Mouse (Mus musculus) lung, postnatal 0 days (tissue): ENCODE data around the gene Terf2. TPM values are rescaled to one million over a fixed set of nuclear protein-coding genes. Genes with fewer than 3 reads are reported as not detected.
A peak's percentile ranks its signal among the peaks of the same experiment; 100 is the strongest.

Experiments
- ATAC-seq: fragments of 200-750 bp; cut with Nextera tagmentation; 2 replicates; pipeline ENCODE4 v1.8.0; 2017; ENCODE audit warnings: moderate library complexity
- DNase-seq: peaks from one replicate; pipeline ENCODE4 v3.0.0-alpha.2; 2016; ENCODE audit warnings: low spot score
- H3K27ac ChIP-seq: fragments of 300-500 bp; sonication (generic); 2 replicates; pipeline ENCODE4 v1.5.1; 2014; ENCODE audit warnings: antibody characterized with exemption, mild to moderate bottlenecking, low read length, mixed read lengths
- H3K27me3 ChIP-seq: fragments of 300-500 bp; sonication (generic); replicated peaks from 2 replicates; pipeline ENCODE4 v1.6.1; 2014; ENCODE audit warnings: low read length, mixed read lengths; ENCODE audit not compliant: insufficient read depth
- H3K36me3 ChIP-seq: fragments of 300-500 bp; sonication (generic); 2 replicates; pipeline ENCODE4 v1.6.1; 2014; ENCODE audit warnings: low read length, mixed read lengths; ENCODE audit not compliant: insufficient read depth
- H3K4me1 ChIP-seq: fragments of 300-500 bp; sonication (generic); 2 replicates; pipeline ENCODE4 v1.6.1; 2014; ENCODE audit warnings: antibody characterized with exemption, low read depth, low read length, mixed read lengths; ENCODE audit not compliant: insufficient read depth
- H3K4me2 ChIP-seq: fragments of 300-500 bp; sonication (generic); replicated peaks from 2 replicates; pipeline ENCODE4 v1.6.1; 2014; ENCODE audit warnings: low read depth, mild to moderate bottlenecking, low read length, moderate library complexity, mixed read lengths
- H3K4me3 ChIP-seq: fragments of 300-500 bp; sonication (generic); 2 replicates; pipeline ENCODE4 v1.5.1; 2014; ENCODE audit warnings: low read depth, low read length
- H3K9ac ChIP-seq: fragments of 300-500 bp; sonication (generic); replicated peaks from 2 replicates; pipeline ENCODE4 v1.6.1; 2014; ENCODE audit warnings: low read depth, mild to moderate bottlenecking
- H3K9me3 ChIP-seq: fragments of 300-500 bp; sonication (generic); 2 replicates; pipeline ENCODE4 v1.6.1; 2016; ENCODE audit warnings: low read length, mixed read lengths
- CTCF ChIP-seq: IDR thresholded peaks from 2 replicates; pipeline ENCODE4 v1.5.1; 2016; ENCODE audit warnings: antibody characterized with exemption, mild to moderate bottlenecking
- EP300 ChIP-seq: IDR thresholded peaks from 2 replicates; pipeline ENCODE4 v1.6.1; 2016; ENCODE audit warnings: antibody characterized with exemption, mild to moderate bottlenecking, control low read depth
- WGBS: fragments of 180-500 bp; shearing (Covaris S2); extraction: QIAGEN DNeasy Blood & Tissue Kit; methylation state at CpG from one replicate; pipeline ENCODE4 v1.1.7; 2014; 5-methylcytosine and 5-hydroxymethylcytosine counted together
- polyA plus RNA-seq: library from polyadenylated mRNA; unstranded; fragments of >200 nt; fragmentation: Nextera tagmentation; extraction: Ambion mirVana; gene quantifications from 2 replicates; pipeline ENCODE4 v1.2.1, GENCODE M21; 2015

Terf2 gene
- polyA plus RNA-seq, 1 experiment from 2014 or later = 13.2 TPM

DNA sequence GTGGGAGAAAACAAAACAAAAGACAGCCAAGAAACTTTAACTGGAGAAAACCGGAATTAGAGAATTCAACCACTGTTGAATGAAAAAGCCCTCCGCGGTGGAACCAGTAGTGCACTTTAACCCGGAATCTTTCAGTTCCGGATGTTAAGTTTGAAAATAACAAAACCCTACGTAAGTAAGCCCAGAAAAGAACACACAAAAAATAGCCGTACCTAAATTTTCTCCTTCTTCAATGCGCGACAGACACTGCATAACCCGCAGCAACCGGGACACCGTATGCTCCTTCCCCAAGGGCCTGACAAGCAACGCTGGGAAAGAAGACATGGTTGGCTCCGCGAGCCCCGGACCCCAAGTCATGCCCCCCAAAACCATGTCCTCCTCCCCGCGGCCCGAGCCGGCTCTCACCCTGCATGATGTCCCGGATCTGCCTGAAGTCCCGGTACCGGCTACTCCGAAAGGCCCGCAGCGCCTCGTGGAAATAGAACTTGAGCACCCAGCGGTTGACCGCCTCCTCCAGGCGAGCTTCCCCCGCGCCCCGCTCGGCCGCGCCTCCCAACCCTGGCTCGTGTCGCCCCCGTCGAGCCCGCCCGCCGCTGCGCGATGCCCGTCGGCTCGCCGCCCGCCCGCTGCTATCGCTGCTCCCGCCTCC is 506 bp downstream of the Terf2 start:
- peak overlapping the region; percentile 87 for H3K4me3 ChIP-seq
- no peaks in the 10 kb centered on the region for H3K27me3 ChIP-seq
- H3K9ac ChIP-seq = peak overlapping the region; percentile 82
- no peak for TF ChIP-seq EP300
- TF ChIP-seq CTCF = no peak
- no peaks in the 10 kb centered on the region for H3K9me3 ChIP-seq
- peak; percentile 53 for DNase-seq
- H3K36me3 ChIP-seq = 0 out of 2 replicates have a peak, but pooled peaks cover 3% of the 10 kb centered on the region
- H3K4me1 ChIP-seq = peaks cover 8% of the 10 kb centered on the region
- H3K27ac ChIP-seq = peak overlapping the region; percentile 96
- under 1% methylated on average over 47 of the region's 53 CpGs for WGBS
- ATAC-seq = peak; percentile 7
- H3K4me2 ChIP-seq = peak overlapping the region; percentile 78

DNA sequence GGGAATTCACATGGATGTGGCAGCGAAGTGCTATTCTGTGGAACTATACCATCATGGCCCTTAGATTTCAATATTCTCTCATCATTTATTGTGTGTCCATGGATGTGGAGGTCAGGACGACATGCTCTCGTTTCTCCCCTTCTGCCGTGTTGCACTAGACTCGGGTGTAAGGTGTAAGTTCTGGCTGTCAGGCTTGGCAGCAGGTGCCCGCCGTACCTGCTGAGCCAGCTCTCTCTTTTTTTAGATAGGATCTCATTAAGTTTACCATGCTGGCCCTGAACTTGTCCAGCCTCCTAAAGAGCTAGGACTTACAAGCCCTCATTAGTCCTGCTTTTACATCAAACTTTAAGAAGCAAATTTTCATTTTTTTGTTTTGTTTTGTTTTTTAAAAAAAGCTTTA is 5.8 kb downstream of the Terf2 start:
- Histone ChIP-seq H3K9me3 (no peaks in the 10 kb centered on the region), H3K4me3 (no peak overlapping the region), H3K4me1 (peaks cover 4% of the 10 kb centered on the region), H3K27ac (no peak overlapping the region), H3K36me3 (0 out of 2 replicates have a peak, but pooled peaks cover 4% of the 10 kb centered on the region), H3K27me3 (no peaks in the 10 kb centered on the region), H3K9ac (no peak overlapping the region), H3K4me2 (no peak overlapping the region)
- TF ChIP-seq CTCF (no peak), EP300 (no peak)
- DNase-seq (no peak), ATAC-seq (no peak)
- WGBS = 95% methylated on average over 7 of the region's 7 CpGs

DNA sequence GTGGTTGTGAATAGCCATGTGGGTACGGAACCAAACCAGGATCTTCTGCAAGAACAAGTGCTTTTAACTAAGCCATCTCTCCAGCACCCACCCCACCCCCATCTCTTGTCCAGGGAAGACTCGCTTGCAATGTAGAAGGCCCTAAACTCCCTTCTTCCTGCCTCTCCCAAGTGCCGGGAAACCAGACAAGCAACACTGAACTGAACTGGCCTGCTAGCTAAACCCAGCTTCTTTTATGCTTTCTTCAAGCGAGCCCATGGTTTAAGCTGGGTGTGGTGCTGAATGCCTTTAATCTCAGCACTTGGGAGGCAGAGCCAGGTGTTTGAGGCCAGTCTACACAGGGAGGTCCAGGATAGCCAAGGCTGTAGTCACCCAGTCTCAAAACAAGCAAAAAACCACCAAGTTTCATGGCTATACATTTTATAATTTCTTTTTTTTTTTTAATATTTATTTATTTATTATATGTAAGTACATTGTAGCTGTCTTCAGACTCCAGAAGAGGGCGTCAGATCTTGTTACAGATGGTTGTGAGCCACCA is 7.8 kb downstream of the Terf2 start:
- no peak for ATAC-seq
- 0 out of 2 replicates have a peak, but pooled peaks cover 4% of the 10 kb centered on the region for H3K36me3 ChIP-seq

DNA sequence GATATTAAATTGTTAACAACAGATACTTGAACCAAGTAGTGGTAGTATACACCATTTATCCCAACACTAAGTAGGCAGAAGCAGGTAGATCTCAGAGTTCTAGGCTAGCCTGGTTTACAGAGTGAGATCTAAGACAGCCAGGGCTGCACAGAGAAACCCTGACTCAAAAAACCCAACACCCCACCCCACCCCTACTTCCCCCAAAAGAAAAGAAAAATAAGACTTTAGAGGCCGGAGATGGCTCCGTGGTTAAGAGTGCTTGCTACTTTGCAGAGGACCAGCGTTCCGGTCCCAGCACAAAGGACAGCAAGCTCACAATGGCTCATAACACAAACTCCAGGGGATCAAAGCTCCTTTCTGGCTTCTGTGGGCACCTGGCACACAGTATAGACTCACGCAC is 10.3 kb downstream of the Terf2 start:
- Histone ChIP-seq H3K27me3 (no peaks in the 10 kb centered on the region), H3K36me3 (peaks cover 9% of the 10 kb centered on the region; the same call in 1 of the 2 replicates), H3K27ac (no peak overlapping the region), H3K9ac (no peak overlapping the region), H3K4me3 (no peak overlapping the region), H3K9me3 (no peaks in the 10 kb centered on the region), H3K4me2 (no peak overlapping the region), H3K4me1 (no peaks in the 10 kb centered on the region)
- ATAC-seq = no peak
- 99% methylated on average over 5 of the region's 5 CpGs for WGBS
- TF ChIP-seq EP300 = no peak
- no peak for TF ChIP-seq CTCF
- no peak for DNase-seq

More for the DNA sequence above, 7.8 kb downstream of the Terf2 start:
- Histone ChIP-seq H3K9me3 (no peaks in the 10 kb centered on the region), H3K4me3 (no peak overlapping the region), H3K4me1 (no peaks in the 10 kb centered on the region), H3K4me2 (no peak overlapping the region), H3K27ac (no peak overlapping the region), H3K9ac (no peak overlapping the region), H3K27me3 (no peaks in the 10 kb centered on the region)
- WGBS = 95% methylated on average over 5 of the region's 5 CpGs
- DNase-seq = no peak
- no peak for TF ChIP-seq EP300
- TF ChIP-seq CTCF = no peak

DNA sequence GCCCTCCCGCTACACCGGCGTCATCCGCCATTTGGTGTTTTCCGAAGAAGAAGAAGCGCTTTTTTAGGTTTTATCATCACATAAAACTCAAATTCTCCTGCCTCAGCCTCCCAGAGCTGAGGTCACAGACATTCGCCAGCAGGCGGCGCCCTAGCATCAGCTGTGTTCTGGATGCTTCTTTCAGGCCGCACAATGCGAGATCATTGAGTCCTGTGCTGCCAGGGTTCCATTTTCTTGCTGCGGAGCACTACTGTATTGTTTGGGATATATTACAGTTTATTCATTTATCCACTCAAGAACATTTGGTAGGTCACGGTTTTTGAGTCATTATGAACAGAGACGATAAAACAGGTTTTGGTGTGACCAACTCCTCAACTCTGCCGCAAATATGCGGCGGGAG is 11.0 kb downstream of the Terf2 start:
- TF ChIP-seq EP300 (no peak), CTCF (peak; percentile 49)

DNA sequence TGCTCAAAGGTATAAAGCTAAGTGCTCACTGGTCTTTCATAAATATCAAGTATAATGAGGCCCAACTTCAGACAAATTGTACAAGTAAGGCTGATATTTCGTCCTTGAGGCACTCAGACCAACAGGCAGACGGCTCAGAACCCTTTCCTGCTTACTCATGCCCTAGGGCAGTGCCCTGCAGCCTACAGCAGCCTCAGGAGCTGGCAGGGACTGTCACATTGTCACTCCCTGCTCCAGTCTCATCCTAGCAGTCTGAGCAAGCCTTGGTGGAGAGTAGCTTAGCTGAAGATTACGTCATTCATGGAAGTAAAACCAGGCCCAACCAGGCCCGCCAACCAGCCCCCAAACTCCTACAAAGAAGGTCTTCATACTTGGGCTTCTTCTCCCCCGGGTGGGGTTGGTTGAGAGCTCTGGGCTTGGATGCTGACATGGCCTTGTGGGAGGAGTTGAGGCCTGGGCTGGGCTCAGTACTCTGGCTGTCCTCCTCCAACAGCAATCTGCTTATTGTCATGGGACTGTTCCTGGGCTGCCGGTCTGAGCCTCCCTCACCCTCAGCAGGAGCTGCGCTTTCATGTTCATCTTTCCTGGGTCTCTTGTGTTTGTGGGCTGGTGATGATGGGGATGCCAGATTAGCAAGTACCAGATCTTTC is 20.0 kb downstream of the Terf2 start:
- no peaks in the 10 kb centered on the region for H3K9me3 ChIP-seq
- H3K27ac ChIP-seq = no peak overlapping the region
- no peak for TF ChIP-seq EP300
- TF ChIP-seq CTCF = no peak
- peaks cover 31% of the 10 kb centered on the region; the same call in 1 of the 2 replicates for H3K36me3 ChIP-seq
- no peak overlapping the region for H3K4me3 ChIP-seq
- whole genome bisulfite sequencing = 90% methylated on average over 7 of the region's 7 CpGs
- no peaks in the 10 kb centered on the region for H3K27me3 ChIP-seq
- no peak overlapping the region for H3K4me2 ChIP-seq
- DNase-seq (no peak), ATAC-seq (no peak)
- no peaks in the 10 kb centered on the region for H3K4me1 ChIP-seq
- H3K9ac ChIP-seq = no peak overlapping the region

More for the DNA sequence above, 11.0 kb downstream of the Terf2 start:
- H3K36me3 ChIP-seq = peaks cover 7% of the 10 kb centered on the region; the same call in 1 of the 2 replicates
- 98% methylated on average over 17 of the region's 17 CpGs for WGBS
- H3K27me3 ChIP-seq = no peaks in the 10 kb centered on the region
- no peak for DNase-seq
- no peak for ATAC-seq
- no peaks in the 10 kb centered on the region for H3K4me1 ChIP-seq
- no peak overlapping the region for H3K4me2 ChIP-seq
- no peak overlapping the region for H3K4me3 ChIP-seq
- no peak overlapping the region for H3K27ac ChIP-seq
- H3K9me3 ChIP-seq = no peaks in the 10 kb centered on the region
- no peak overlapping the region for H3K9ac ChIP-seq
